Mouse (Mus musculus): ENCODE measurements at regions not wholly inside any gene's neighbourhood (a gene's known extent, or its start where the extent isn't known, plus 50 kb on each side); places are given as distances from the start of the nearest gene placed in this dataset.

DNA sequence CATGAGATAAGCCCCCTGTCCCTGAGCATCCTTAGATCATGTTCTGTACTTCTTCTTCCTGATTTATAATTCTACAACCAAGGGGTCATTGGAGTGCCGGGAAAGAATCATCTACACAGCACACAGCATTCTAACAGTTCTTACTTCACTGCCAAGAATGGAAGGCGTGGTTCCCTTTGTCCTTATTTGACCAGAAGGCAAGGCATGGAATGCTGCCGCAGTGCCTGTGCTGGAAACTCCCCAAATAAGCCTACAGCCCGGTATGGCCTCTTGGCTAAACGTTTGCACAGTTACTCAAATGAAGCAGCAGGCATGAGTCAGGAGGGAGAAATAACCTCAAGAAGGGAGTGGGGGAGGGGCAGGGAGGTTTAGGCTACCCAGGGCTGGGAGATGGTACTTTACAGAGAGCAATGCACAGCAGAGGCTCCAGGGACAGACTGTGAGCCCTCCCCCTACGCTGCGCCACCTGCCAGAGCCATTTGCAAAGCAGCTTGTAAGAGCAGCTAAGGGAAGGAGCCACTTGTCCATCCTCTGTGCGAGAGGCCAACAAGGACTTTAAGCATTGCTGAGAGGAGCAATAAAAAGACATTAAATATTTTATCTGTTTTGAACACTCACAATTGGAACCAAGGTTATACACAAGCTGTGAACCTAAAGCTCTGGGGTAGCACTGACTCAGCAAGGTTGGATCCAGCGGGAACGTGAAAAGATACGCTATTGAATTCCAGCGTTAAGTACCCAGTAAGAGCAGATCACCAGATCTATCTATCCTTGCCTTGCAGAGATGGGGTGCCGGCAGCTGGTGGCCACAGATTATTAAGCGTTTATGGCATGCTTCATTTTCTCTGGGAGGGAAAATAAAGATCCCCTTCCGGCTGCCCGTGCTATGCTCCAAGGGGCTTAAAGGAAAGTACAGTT, 104.2 kb upstream of the Klf7 start:
- no peak overlapping the region for H3K4me2 ChIP-seq (replicated peaks)
- no peaks in the 10 kb centered on the region for H3K9me3 ChIP-seq (replicated peaks)
- peak; percentile 78 for ATAC-seq (ENCODE audit: insufficient number of reproducible peaks, low FRiP score, low TSS enrichment, low read depth)
- H3K9ac ChIP-seq, result no peak overlapping the region
- H3K27ac ChIP-seq (replicated peaks), result no peak overlapping the region
- no peak overlapping the region for H3K4me3 ChIP-seq (replicated peaks)
- no peaks in the 10 kb centered on the region for H3K27me3 ChIP-seq
- 33% methylated on average over 16 of the region's 16 CpGs for WGBS
- no peaks in the 10 kb centered on the region for H3K36me3 ChIP-seq
- peaks cover 15% of the 10 kb centered on the region; the same call in 1 of the 2 replicates for H3K4me1 ChIP-seq

DNA sequence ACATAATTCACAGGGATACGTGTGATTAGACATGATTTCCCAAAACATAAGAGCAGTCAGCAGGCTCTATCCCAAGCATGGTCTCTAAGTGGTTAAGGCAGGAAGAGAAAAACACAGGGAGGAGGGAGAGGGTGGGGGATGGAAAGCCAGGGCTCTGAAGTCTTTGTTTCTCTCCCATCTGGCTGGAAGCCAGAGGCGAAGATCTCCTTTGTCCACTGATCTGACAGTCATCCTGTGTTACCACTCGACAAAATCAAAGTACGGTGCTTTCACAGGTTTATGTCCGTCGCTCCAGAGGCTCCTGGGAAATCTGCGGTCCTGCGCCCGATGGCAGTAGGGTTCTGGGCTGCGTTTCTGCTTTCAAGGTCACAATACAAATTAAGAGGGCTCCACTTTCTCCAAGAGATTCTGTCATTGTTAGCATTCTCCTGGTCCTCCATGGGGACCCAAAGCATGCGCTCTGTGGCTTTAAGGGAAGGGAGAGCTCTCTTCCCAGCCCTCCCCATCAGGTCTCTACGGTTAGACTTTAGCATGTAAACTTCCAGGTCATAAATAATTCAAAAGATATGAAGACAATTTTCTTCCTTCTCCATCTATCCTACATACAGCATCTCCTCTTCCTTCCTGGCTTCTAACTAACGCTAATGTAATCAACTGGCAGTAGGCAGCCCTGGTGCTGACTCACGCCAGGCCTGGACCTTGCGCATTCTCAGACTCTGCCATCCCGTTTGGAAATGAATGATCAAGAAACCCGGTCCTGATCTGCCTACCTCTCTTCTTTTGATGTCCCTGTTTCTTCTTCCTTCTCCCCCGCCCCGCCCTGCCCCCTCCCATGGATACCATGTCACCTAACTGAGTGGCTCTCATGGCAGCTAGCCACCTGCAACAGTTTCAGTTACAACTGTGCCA, 102.0 kb upstream of the Klf7 start:
- ATAC-seq (ENCODE audit: insufficient number of reproducible peaks, low FRiP score, low TSS enrichment, low read depth), result no peak
- no peak overlapping the region for H3K27ac ChIP-seq (replicated peaks)

DNA sequence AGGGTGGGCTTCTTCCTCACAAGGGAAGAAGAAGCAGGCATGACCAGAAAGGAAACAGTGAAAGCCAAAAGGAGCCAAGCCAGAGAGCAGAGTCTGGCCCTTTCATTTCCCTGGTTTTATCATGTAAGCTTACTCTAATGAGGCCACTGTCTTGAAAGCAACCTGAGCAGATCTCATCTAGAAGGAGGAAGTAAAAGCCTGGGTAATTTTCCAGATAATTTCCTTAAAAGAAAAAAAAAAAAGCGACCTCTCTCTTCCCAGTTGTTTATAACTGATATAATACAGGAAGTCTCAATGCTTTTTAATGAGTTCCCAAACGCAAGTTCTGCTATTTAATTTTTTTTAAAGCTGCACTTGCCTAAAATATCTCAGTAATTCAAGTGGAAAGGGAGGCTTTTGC, 100.4 kb upstream of the Klf7 start:
- ATAC-seq (ENCODE audit: insufficient number of reproducible peaks, low FRiP score, low TSS enrichment, low read depth), result no peak
- Histone ChIP-seq H3K4me1 (peaks cover 15% of the 10 kb centered on the region; the same call in 1 of the 2 replicates), H3K9me3 (replicated peaks) (no peaks in the 10 kb centered on the region), H3K4me3 (replicated peaks) (no peak overlapping the region), H3K27me3 (no peaks in the 10 kb centered on the region), H3K9ac (no peak overlapping the region), H3K27ac (replicated peaks) (no peak overlapping the region), H3K36me3 (no peaks in the 10 kb centered on the region), H3K4me2 (replicated peaks) (no peak overlapping the region)
- 47% methylated on average over 2 of the region's 2 CpGs for WGBS

More for the DNA sequence above, 102.0 kb upstream of the Klf7 start:
- H3K36me3 ChIP-seq, result no peaks in the 10 kb centered on the region
- H3K27me3 ChIP-seq, result no peaks in the 10 kb centered on the region
- 60% methylated on average over 19 of the region's 19 CpGs for WGBS
- H3K9ac ChIP-seq, result no peak overlapping the region
- H3K9me3 ChIP-seq (replicated peaks), result no peaks in the 10 kb centered on the region
- H3K4me2 ChIP-seq (replicated peaks), result no peak overlapping the region; the same call in 1 of the 2 replicates
- H3K4me1 ChIP-seq, result peaks cover 15% of the 10 kb centered on the region; the same call in 1 of the 2 replicates
- H3K4me3 ChIP-seq (replicated peaks), result no peak overlapping the region

DNA sequence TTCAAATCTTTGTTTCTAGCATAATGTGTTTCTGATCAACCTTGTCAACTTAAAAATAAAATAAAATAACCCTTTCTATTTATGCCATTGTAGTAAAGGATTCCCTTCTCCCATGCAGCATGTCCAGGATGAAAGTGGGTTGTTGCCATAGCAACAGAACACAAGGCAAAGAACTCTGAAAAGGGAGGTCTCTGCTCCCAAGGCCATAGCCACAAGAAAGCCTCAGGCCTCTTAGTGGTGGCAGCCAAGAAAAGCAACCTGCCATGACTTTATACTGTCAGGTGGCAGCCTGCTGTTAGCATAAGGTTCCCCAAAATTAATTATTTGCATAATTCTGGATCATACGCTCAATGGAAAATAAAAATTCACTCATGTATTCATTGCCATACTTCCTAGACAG, 98.4 kb upstream of the Klf7 start:
- ATAC-seq (ENCODE audit: insufficient number of reproducible peaks, low FRiP score, low TSS enrichment, low read depth), result no peak
- Histone ChIP-seq H3K9me3 (replicated peaks) (no peaks in the 10 kb centered on the region), H3K4me3 (replicated peaks) (no peak overlapping the region), H3K4me2 (replicated peaks) (no peak overlapping the region), H3K36me3 (no peaks in the 10 kb centered on the region), H3K9ac (no peak overlapping the region), H3K4me1 (peaks cover 7% of the 10 kb centered on the region; the same call in 1 of the 2 replicates), H3K27me3 (no peaks in the 10 kb centered on the region), H3K27ac (replicated peaks) (no peak overlapping the region)
- WGBS, result 88% methylated on average over 1 of the region's 1 CpGs

DNA sequence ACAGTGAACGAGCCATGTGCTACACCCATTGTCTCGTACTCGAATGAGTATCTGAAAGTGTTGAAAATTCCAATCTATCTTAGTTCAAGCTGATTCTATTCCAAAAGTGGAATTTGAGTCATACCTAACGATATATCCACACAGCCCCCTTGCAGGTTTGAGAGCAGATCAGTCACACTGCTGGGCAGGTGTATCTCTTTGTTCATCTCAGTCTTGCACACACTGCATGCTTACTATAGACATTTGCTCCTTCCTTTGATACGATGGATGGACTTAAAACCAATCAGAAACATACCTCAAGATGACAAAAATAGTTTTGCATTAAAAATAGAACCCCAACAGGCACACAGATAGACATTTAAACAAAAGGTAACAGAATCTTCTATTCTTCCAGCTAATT, 98.0 kb upstream of the Klf7 start:
- no peak overlapping the region for H3K27ac ChIP-seq (replicated peaks)
- H3K4me3 ChIP-seq (replicated peaks), result no peak overlapping the region
- no peaks in the 10 kb centered on the region for H3K36me3 ChIP-seq
- peaks cover 7% of the 10 kb centered on the region; the same call in 1 of the 2 replicates for H3K4me1 ChIP-seq
- ATAC-seq (ENCODE audit: insufficient number of reproducible peaks, low FRiP score, low TSS enrichment, low read depth), result no peak
- WGBS, result 81% methylated on average over 5 of the region's 5 CpGs
- no peaks in the 10 kb centered on the region for H3K9me3 ChIP-seq (replicated peaks)
- H3K27me3 ChIP-seq, result no peaks in the 10 kb centered on the region
- no peak overlapping the region for H3K4me2 ChIP-seq (replicated peaks)
- no peak overlapping the region for H3K9ac ChIP-seq

DNA sequence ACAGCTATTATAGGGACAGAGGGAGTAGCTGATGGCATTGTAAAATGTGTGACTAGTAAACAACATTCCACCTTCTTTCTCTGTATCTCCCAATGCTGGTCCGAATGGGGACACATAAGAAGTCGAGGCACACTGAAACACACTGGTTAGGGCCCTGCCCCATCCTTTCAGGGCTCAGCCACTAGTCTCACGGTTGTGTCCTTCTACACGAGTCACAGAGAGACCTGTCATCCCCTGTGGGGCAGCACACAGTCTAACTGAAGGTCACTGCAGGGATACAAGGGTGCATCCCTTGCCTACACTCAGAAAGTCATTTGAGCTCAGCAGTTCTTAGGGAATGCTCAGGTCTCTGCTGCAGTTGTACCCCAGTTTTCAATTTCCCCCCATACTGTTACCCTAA, 93.6 kb upstream of the Klf7 start:
- Histone ChIP-seq H3K4me2 (replicated peaks) (no peak overlapping the region), H3K9ac (no peak overlapping the region), H3K9me3 (replicated peaks) (no peaks in the 10 kb centered on the region), H3K4me3 (replicated peaks) (no peak overlapping the region), H3K27ac (replicated peaks) (no peak overlapping the region), H3K27me3 (no peaks in the 10 kb centered on the region), H3K4me1 (no peaks in the 10 kb centered on the region), H3K36me3 (no peaks in the 10 kb centered on the region)
- ATAC-seq (ENCODE audit: insufficient number of reproducible peaks, low FRiP score, low TSS enrichment, low read depth), result no peak
- WGBS, result 75% methylated on average over 4 of the region's 4 CpGs

DNA sequence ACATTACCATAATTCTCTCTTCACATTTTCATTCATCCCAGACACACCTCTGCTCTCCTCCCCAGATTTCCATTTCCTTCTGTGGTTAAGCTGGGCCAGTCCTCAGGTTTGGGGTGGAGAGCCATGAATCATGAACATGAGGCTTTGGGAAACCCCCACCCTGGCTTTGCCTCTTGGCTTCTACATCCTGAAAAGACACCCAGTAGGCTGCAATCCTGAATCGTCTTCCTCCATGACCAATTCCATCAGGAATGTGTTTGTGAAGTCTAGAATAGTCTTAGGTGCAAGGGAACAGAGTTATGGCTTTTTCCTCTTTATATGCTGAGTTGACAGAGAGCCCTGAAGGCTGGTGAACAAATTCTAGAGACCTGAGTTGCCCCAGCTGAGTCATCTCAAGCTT, 87.0 kb upstream of the Klf7 start:
- H3K27me3 ChIP-seq, result no peaks in the 10 kb centered on the region
- no peak overlapping the region for H3K9ac ChIP-seq
- no peak overlapping the region for H3K4me2 ChIP-seq (replicated peaks)
- H3K4me1 ChIP-seq, result no peaks in the 10 kb centered on the region
- no peak for ATAC-seq (ENCODE audit: insufficient number of reproducible peaks, low FRiP score, low TSS enrichment, low read depth)
- no peaks in the 10 kb centered on the region for H3K9me3 ChIP-seq (replicated peaks)
- 50% methylated on average over 1 of the region's 1 CpGs for WGBS
- no peak overlapping the region for H3K27ac ChIP-seq (replicated peaks)
- H3K36me3 ChIP-seq, result no peaks in the 10 kb centered on the region
- no peak overlapping the region for H3K4me3 ChIP-seq (replicated peaks)

DNA sequence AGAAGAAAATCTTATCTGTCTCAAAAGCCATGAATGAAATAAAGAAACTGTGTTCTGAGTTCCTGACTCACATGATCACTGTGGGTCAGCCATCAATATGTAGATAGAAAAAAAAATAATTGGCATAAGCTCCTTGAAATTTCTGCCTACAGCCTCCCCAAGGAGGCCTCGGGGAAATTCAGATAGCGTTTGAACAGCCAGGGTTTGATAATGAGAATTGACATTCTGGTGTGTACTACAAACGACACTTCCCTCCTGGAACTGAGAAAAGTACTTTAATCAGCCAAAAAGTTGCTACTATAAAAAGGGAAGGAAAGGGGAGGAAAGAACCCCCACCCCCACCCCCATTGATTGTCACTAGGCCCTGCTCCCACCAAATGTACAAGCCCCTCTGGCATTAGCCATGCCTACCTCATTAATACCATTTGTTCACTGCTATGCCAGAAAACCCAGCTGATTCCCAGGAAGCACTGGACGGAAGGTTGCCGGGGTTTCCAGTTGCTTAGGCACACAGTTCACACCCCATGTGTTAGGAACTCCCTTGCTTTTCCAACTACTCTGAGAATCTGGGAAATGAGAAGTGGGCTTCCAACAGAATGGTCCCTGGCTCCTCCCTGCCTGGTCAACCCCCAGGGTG, 78.4 kb upstream of the Klf7 start:
- H3K4me2 ChIP-seq (replicated peaks), result no peak overlapping the region
- ATAC-seq (ENCODE audit: insufficient number of reproducible peaks, low FRiP score, low TSS enrichment, low read depth), result no peak
- 40% methylated on average over 5 of the region's 5 CpGs for WGBS
- no peaks in the 10 kb centered on the region for H3K27me3 ChIP-seq
- H3K36me3 ChIP-seq, result no peaks in the 10 kb centered on the region
- H3K4me3 ChIP-seq (replicated peaks), result no peak overlapping the region
- H3K9ac ChIP-seq, result no peak overlapping the region
- H3K9me3 ChIP-seq (replicated peaks), result no peaks in the 10 kb centered on the region
- no peak overlapping the region for H3K27ac ChIP-seq (replicated peaks)
- H3K4me1 ChIP-seq, result no peaks in the 10 kb centered on the region

DNA sequence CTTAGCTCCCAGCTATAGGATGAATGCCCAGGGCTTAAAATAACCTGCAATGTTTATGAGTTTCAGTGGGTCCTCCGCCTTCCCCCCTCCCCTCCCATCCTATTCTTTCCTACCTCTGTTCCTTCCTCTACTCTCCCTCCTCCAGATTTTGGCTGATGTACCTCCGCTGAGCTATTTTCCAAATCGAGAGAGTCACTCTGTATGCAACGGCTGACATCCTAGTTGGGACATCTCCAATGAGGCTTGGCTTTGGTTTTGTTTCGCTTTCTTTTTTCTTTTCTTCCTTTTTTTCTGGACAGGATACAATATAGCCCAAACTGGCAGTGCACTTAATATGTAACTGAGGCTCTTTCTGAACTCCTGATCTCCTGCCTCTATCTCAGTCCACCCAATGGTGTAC, 76.7 kb upstream of the Klf7 start:
- Histone ChIP-seq H3K4me3 (replicated peaks) (no peak overlapping the region), H3K4me1 (no peaks in the 10 kb centered on the region), H3K9me3 (replicated peaks) (no peaks in the 10 kb centered on the region), H3K27me3 (no peaks in the 10 kb centered on the region), H3K9ac (no peak overlapping the region), H3K4me2 (replicated peaks) (no peak overlapping the region), H3K36me3 (no peaks in the 10 kb centered on the region), H3K27ac (replicated peaks) (no peak overlapping the region)
- ATAC-seq (ENCODE audit: insufficient number of reproducible peaks, low FRiP score, low TSS enrichment, low read depth), result no peak
- WGBS, result 73% methylated on average over 5 of the region's 5 CpGs

DNA sequence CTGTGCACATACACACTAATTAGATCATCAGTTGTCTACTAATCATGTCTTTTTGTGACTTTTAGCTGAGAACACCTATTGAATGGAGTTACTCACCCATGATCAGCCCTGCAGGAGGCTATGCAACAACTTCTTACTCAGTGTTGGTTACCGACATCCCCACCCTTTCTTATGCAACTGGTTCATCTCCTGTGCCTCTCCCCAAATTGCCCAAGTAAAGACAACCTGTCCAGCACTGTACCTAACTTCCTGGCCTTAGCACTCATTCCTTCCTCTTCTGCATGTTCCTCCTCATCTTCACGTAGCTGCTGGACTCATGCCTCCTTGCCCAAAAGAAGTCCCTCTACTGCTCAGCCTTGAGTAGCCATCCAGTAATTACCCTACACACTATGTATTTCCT, 76.2 kb upstream of the Klf7 start:
- Histone ChIP-seq H3K4me1 (no peaks in the 10 kb centered on the region), H3K4me3 (replicated peaks) (no peak overlapping the region), H3K9me3 (replicated peaks) (no peaks in the 10 kb centered on the region), H3K27ac (replicated peaks) (no peak overlapping the region), H3K9ac (no peak overlapping the region), H3K4me2 (replicated peaks) (no peak overlapping the region), H3K36me3 (no peaks in the 10 kb centered on the region), H3K27me3 (no peaks in the 10 kb centered on the region)
- WGBS, result 79% methylated on average over 2 of the region's 2 CpGs
- no peak for ATAC-seq (ENCODE audit: insufficient number of reproducible peaks, low FRiP score, low TSS enrichment, low read depth)

DNA sequence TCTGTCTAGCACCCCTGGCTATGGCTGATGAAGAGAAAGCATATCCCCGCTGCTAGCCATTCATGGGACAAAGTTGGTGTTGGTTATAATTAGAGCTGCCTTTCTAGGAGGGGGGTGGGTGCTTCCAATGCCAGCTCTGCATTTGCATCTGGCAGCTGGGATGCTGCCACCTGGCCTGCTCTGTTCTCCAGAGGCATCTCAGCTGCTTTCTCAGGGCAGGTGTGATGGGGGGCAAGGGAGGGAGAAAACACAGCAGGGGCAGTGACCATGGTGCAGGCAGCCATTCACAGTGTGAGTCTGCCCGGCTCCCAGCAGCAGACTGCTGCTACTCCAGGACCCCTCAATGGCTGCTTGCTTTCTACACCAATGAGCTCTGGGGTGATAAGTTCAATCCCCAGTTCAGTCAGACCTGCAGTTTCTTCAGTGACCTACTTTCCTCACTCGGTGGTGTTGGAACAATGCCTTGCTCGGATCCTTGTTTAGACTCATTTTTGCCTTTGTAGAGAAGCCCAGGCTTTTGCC, 73.9 kb upstream of the Klf7 start:
- no peak overlapping the region for H3K4me2 ChIP-seq (replicated peaks)
- ATAC-seq (ENCODE audit: insufficient number of reproducible peaks, low FRiP score, low TSS enrichment, low read depth), result no peak
- H3K9me3 ChIP-seq (replicated peaks), result no peaks in the 10 kb centered on the region
- H3K36me3 ChIP-seq, result no peaks in the 10 kb centered on the region
- no peak overlapping the region for H3K9ac ChIP-seq
- no peaks in the 10 kb centered on the region for H3K4me1 ChIP-seq
- H3K27me3 ChIP-seq, result no peaks in the 10 kb centered on the region
- no peak overlapping the region for H3K27ac ChIP-seq (replicated peaks)
- 31% methylated on average over 4 of the region's 4 CpGs for WGBS
- H3K4me3 ChIP-seq (replicated peaks), result no peak overlapping the region
